Mouse (Mus musculus): ENCODE data around the gene Agbl4.

- TF ChIP-seq POLR2A (IDR thresholded peaks at IDR 0.05; ENCODE audit: extremely low read depth, insufficient read depth, low read length) (no peak), CTCF (IDR thresholded peaks at IDR 0.05; ENCODE audit: low read depth, low read length) (no peak)
These were observed 1018.7 kb downstream of the Agbl4 start for GRCm38 (mm10) chr4:111416126-111416525.

All from liver, adult 2 months (tissue).